Mouse (Mus musculus) liver, adult 2 months (tissue): ENCODE data around the gene Hacd4.

Experiments
- CTCF ChIP-seq: fragments of 200-500 bp; IDR thresholded peaks from 2 replicates; pipeline ENCODE4 v1.5.1; 2011; ENCODE audit warnings: low read depth, low read length, control low read depth
- POLR2A ChIP-seq: fragments of 200-500 bp; IDR thresholded peaks from 2 replicates; pipeline ENCODE4 v1.6.1; 2011; ENCODE audit warnings: low read length, control low read depth; ENCODE audit not compliant: insufficient read depth; ENCODE audit errors: extremely low read depth

GRCm38 (mm10) chr4:88427630-88428239 is 11.0 kb downstream of the Hacd4 start:
- TF ChIP-seq POLR2A: no peak
- no peak for TF ChIP-seq CTCF
